Mouse (Mus musculus) C2C12 (cell line): Measurements from ENCODE around the gene Fkbp2. TPM values are rescaled to one million over a fixed set of nuclear protein-coding genes. Genes with fewer than 3 reads are reported as not detected.
A peak's percentile ranks its signal among the peaks of the same experiment; 100 is the strongest.

Source experiments
- H3K27me3 ChIP-seq: one replicate; pipeline ENCODE4 v1.6.1; 2011; ENCODE audit not compliant: control insufficient read depth, insufficient read depth, insufficient read length
- H3K36me3 ChIP-seq: one replicate; pipeline ENCODE4 v1.6.1; 2011; ENCODE audit not compliant: control insufficient read depth, insufficient read depth
- H3K4me3 ChIP-seq: one replicate; pipeline ENCODE4 v1.5.1; 2011; ENCODE audit warnings: mild to moderate bottlenecking, control low read depth; ENCODE audit not compliant: poor library complexity, insufficient read depth, severe bottlenecking
- H3K79me2 ChIP-seq: one replicate; pipeline ENCODE4 v1.6.1; 2011; ENCODE audit not compliant: control insufficient read depth, insufficient read depth
- H3K79me3 ChIP-seq: one replicate; pipeline ENCODE4 v1.6.1; 2011; ENCODE audit warnings: low read depth, control low read depth
- H3ac ChIP-seq: one replicate; pipeline ENCODE3; 2011; ENCODE audit warnings: low read depth; ENCODE audit not compliant: control insufficient read depth, insufficient read length
- CEBPB ChIP-seq: IDR thresholded peaks from one replicate; pipeline ENCODE4 v1.6.1; 2011; ENCODE audit warnings: low read depth, mild to moderate bottlenecking, control low read depth, moderate library complexity
- CTCF ChIP-seq: IDR thresholded peaks from one replicate; pipeline ENCODE4 v1.5.1; 2011; ENCODE audit not compliant: control insufficient read depth, insufficient read depth, insufficient read length
- FOSL1 ChIP-seq: IDR thresholded peaks from one replicate; pipeline ENCODE4 v1.8.0; 2011; ENCODE audit warnings: mild to moderate bottlenecking, low read length; ENCODE audit not compliant: poor library complexity, insufficient read depth, severe bottlenecking
- MAX ChIP-seq: IDR thresholded peaks from one replicate; pipeline ENCODE4 v1.6.1; 2011; ENCODE audit warnings: mild to moderate bottlenecking, control low read depth
- MYOD1 ChIP-seq: IDR thresholded peaks from one replicate; pipeline ENCODE4 v1.6.1; 2011; ENCODE audit warnings: low read depth; ENCODE audit not compliant: control insufficient read depth, insufficient read length
- MYOG ChIP-seq: IDR thresholded peaks from one replicate; pipeline ENCODE4 v1.6.1; 2011; ENCODE audit not compliant: control insufficient read depth, insufficient read length; ENCODE audit errors: extremely low read depth
- USF1 ChIP-seq: IDR thresholded peaks from one replicate; pipeline ENCODE4 v1.6.1; 2011; ENCODE audit warnings: low read depth, mild to moderate bottlenecking, control low read depth, moderate library complexity
- polyA plus RNA-seq: library from polyadenylated mRNA; unstranded; fragments of >200 nt; fragmentation: generic; extraction: Trizol; gene quantifications from one replicate; pipeline ENCODE4 v1.2.1, GENCODE M21; 2012; ENCODE audit warnings: missing spikeins

The Fkbp2 gene
- polyA plus RNA-seq, 1 experiment: 148 TPM

- Histone ChIP-seq H3K79me3 (peaks cover 14% of the 10 kb centered on the region), H3K36me3 (peaks cover 13% of the 10 kb centered on the region), H3K79me2 (peaks cover 33% of the 10 kb centered on the region), H3K4me3 (peak overlapping the region; percentile 57), H3K27me3 (no peaks in the 10 kb centered on the region), H3ac (peak overlapping the region; percentile 72)
- no peak for TF ChIP-seq MAX
- TF ChIP-seq CTCF: peak; percentile 83
Measured at GRCm38 (mm10) chr19:6969665-6970381, 10.5 kb downstream of the Fkbp2 start.

GRCm38 (mm10) chr19:6969291-6969664, 11.0 kb downstream of the Fkbp2 start:
- TF ChIP-seq CEBPB (no peak), MYOD1 (no peak), MAX (peak; percentile 31), USF1 (no peak), CTCF (no peak)
- H3ac ChIP-seq: peak overlapping the region; percentile 72
- H3K27me3 ChIP-seq: no peaks in the 10 kb centered on the region
- peak overlapping the region; percentile 57 for H3K4me3 ChIP-seq
- H3K79me3 ChIP-seq: peaks cover 14% of the 10 kb centered on the region
- H3K79me2 ChIP-seq: peaks cover 33% of the 10 kb centered on the region
- H3K36me3 ChIP-seq: peaks cover 16% of the 10 kb centered on the region

- peaks cover 21% of the 10 kb centered on the region for H3K36me3 ChIP-seq
- no peaks in the 10 kb centered on the region for H3K27me3 ChIP-seq
- peak overlapping the region; percentile 72 for H3ac ChIP-seq
- H3K79me3 ChIP-seq: peaks cover 14% of the 10 kb centered on the region
- peak overlapping the region; percentile 57 for H3K4me3 ChIP-seq
- no peak for TF ChIP-seq MYOG
- peaks cover 33% of the 10 kb centered on the region for H3K79me2 ChIP-seq
Measured at GRCm38 (mm10) chr19:6968491-6969271, 11.6 kb downstream of the Fkbp2 start.

GRCm38 (mm10) chr19:6956461-6956860, 23.8 kb downstream of the Fkbp2 start:
- TF ChIP-seq USF1 (no peak), MAX (no peak), MYOD1 (no peak), CTCF (no peak), FOSL1 (no peak), CEBPB (no peak), MYOG (no peak)
- H3K36me3 ChIP-seq: peaks cover 69% of the 10 kb centered on the region
- no peaks in the 10 kb centered on the region for H3K79me3 ChIP-seq
- no peak overlapping the region for H3K4me3 ChIP-seq
- H3ac ChIP-seq: no peak overlapping the region
- no peaks in the 10 kb centered on the region for H3K27me3 ChIP-seq
- no peaks in the 10 kb centered on the region for H3K79me2 ChIP-seq

- no peak overlapping the region for H3K4me3 ChIP-seq
- H3K27me3 ChIP-seq: no peaks in the 10 kb centered on the region
- H3K79me2 ChIP-seq: no peaks in the 10 kb centered on the region
- no peaks in the 10 kb centered on the region for H3K79me3 ChIP-seq
- TF ChIP-seq CEBPB: no peak
- H3ac ChIP-seq: no peak overlapping the region
- H3K36me3 ChIP-seq: peaks cover 61% of the 10 kb centered on the region
Measured at GRCm38 (mm10) chr19:6955424-6955823, 24.9 kb downstream of the Fkbp2 start.

GRCm38 (mm10) chr19:6954046-6954445, 26.3 kb downstream of the Fkbp2 start:
- no peak overlapping the region for H3ac ChIP-seq
- H3K79me2 ChIP-seq: no peaks in the 10 kb centered on the region
- H3K27me3 ChIP-seq: no peaks in the 10 kb centered on the region
- TF ChIP-seq MYOD1 (no peak), CTCF (peak; percentile 21)
- no peak overlapping the region for H3K4me3 ChIP-seq
- H3K79me3 ChIP-seq: no peaks in the 10 kb centered on the region
- H3K36me3 ChIP-seq: peaks cover 49% of the 10 kb centered on the region

- no peaks in the 10 kb centered on the region for H3K79me3 ChIP-seq
- no peaks in the 10 kb centered on the region for H3K79me2 ChIP-seq
- peak overlapping the region; percentile 52 for H3ac ChIP-seq
- H3K36me3 ChIP-seq: peaks cover 35% of the 10 kb centered on the region
- no peaks in the 10 kb centered on the region for H3K27me3 ChIP-seq
- no peak for TF ChIP-seq FOSL1
- TF ChIP-seq MYOD1: no peak
- TF ChIP-seq USF1: no peak
- no peak for TF ChIP-seq CTCF
- H3K4me3 ChIP-seq: peak overlapping the region; percentile 46
Measured at GRCm38 (mm10) chr19:6952712-6953037, 27.6 kb downstream of the Fkbp2 start.
